Mouse (Mus musculus) CH12.LX (cell line): Measurements from ENCODE around the gene Rarg. TPM values are rescaled to one million over a fixed set of nuclear protein-coding genes. Genes with fewer than 3 reads are reported as not detected.

Source experiments
- DNase-seq: peaks from one replicate; pipeline ENCODE4 v3.0.0-alpha.2; 2013; ENCODE audit errors: extremely low read depth
- H3K27ac ChIP-seq: 2 replicates; pipeline ENCODE4 v1.5.1; 2012; ENCODE audit warnings: low read depth, mild to moderate bottlenecking, control low read depth, moderate library complexity; ENCODE audit not compliant: insufficient read depth
- H3K27me3 ChIP-seq: replicated peaks from 2 replicates; pipeline ENCODE3; 2012; ENCODE audit warnings: inconsistent platforms
- H3K36me3 ChIP-seq, 2 experiments: replicated peaks in 1 of 2; 2 replicates each; pipeline versions ENCODE3 to v1.6.1; 2012; ENCODE audit warnings: inconsistent platforms in 1 of 2, low read length in 1 of 2, mild to moderate bottlenecking in 1 of 2, mixed read lengths in 1 of 2, moderate library complexity in 1 of 2; ENCODE audit not compliant: control insufficient read depth in 1 of 2, insufficient read depth in 1 of 2
- H3K4me1 ChIP-seq, 2 experiments: 2 replicates each; pipeline ENCODE4 v1.6.1; 2012; ENCODE audit warnings: inconsistent platforms in 1 of 2, moderate library complexity in 1 of 2; ENCODE audit not compliant: insufficient read depth in 2 of 2, control insufficient read depth in 1 of 2
- H3K4me2 ChIP-seq: 2 replicates; pipeline ENCODE4 v1.6.1; 2012; ENCODE audit warnings: low read depth, mild to moderate bottlenecking, control low read depth; ENCODE audit not compliant: poor library complexity, insufficient read depth, severe bottlenecking
- H3K4me3 ChIP-seq, 3 experiments: fragments of 150-350 bp in 1 of 3; sonication (generic) in 1 of 3; replicated peaks in 1 of 3; 2 replicates each; pipeline versions ENCODE3 to v1.5.1; 2011 to 2012; ENCODE audit warnings: low read depth in 2 of 3, low read length in 2 of 3, mild to moderate bottlenecking in 2 of 3, moderate library complexity in 2 of 3, control low read depth in 1 of 3, improper control_type of control experiment in 1 of 3, inconsistent platforms in 1 of 3, mixed read lengths in 1 of 3; ENCODE audit not compliant: poor library complexity in 1 of 3
- H3K79me2 ChIP-seq: replicated peaks from 2 replicates; pipeline ENCODE4 v1.6.1; 2012; ENCODE audit warnings: mild to moderate bottlenecking, moderate library complexity; ENCODE audit not compliant: control insufficient read depth, poor library complexity, insufficient read depth, severe bottlenecking; ENCODE audit errors: extremely low read depth
- H3K9ac ChIP-seq: 2 replicates; pipeline ENCODE4 v1.6.1; 2012; ENCODE audit warnings: low read depth, mild to moderate bottlenecking, control low read depth, moderate library complexity; ENCODE audit not compliant: insufficient read depth
- H3K9me3 ChIP-seq: replicated peaks from 2 replicates; pipeline ENCODE3; 2012; ENCODE audit warnings: low read length, inconsistent platforms, mixed read lengths
- BHLHE40 ChIP-seq: IDR thresholded peaks from 2 replicates; pipeline ENCODE4 v1.6.1; 2011; ENCODE audit warnings: mild to moderate bottlenecking, low read depth, low read length, improper control_type of control experiment
- CHD1 ChIP-seq: IDR thresholded peaks from 2 replicates; pipeline ENCODE4 v1.6.1; 2012; ENCODE audit warnings: low read depth, low read length, improper control_type of control experiment, inconsistent platforms
- CHD2 ChIP-seq: IDR thresholded peaks from 2 replicates; pipeline ENCODE4 v1.6.1; 2011; ENCODE audit warnings: low read length, improper control_type of control experiment
- CTCF ChIP-seq, 2 experiments: IDR thresholded peaks in 1 of 2; conservative IDR thresholded peaks in 1 of 2; 2 replicates each; pipeline ENCODE4 v1.5.1; 2011 to 2012; ENCODE audit warnings: low read depth in 2 of 2, low read length in 2 of 2, improper control_type of control experiment in 1 of 2, inconsistent platforms in 1 of 2, mild to moderate bottlenecking in 1 of 2, moderate library complexity in 1 of 2
- E2F4 ChIP-seq: IDR thresholded peaks from 2 replicates; pipeline ENCODE4 v1.6.1; 2011; ENCODE audit warnings: low read depth, low read length, improper control_type of control experiment; ENCODE audit not compliant: insufficient replicate concordance
- GABPA ChIP-seq: IDR thresholded peaks from 2 replicates; pipeline ENCODE4 v1.6.1; 2012; ENCODE audit warnings: low read depth, low read length, improper control_type of control experiment, inconsistent platforms; ENCODE audit not compliant: insufficient replicate concordance
- IRF4 ChIP-seq: IDR thresholded peaks from 2 replicates; pipeline ENCODE4 v1.6.1; 2014; ENCODE audit warnings: low read depth, mild to moderate bottlenecking, inconsistent platforms, low read length, improper control_type of control experiment
- JUND ChIP-seq: conservative IDR thresholded peaks from 2 replicates; pipeline ENCODE4 v1.6.1; 2011; ENCODE audit warnings: low read depth, low read length, improper control_type of control experiment
- KAT2A ChIP-seq: IDR thresholded peaks from 2 replicates; pipeline ENCODE4 v1.6.1; 2012; ENCODE audit warnings: low read length, improper control_type of control experiment, inconsistent platforms; ENCODE audit not compliant: insufficient replicate concordance
- MAFK ChIP-seq: IDR thresholded peaks from 2 replicates; pipeline ENCODE4 v1.6.1; 2011; ENCODE audit warnings: low read length, improper control_type of control experiment; ENCODE audit not compliant: insufficient replicate concordance
- MAX ChIP-seq: IDR thresholded peaks from 2 replicates; pipeline ENCODE4 v1.6.1; 2011; ENCODE audit warnings: low read length, improper control_type of control experiment
- MAZ ChIP-seq: IDR thresholded peaks from 2 replicates; pipeline ENCODE4 v1.6.1; 2012; ENCODE audit warnings: low read depth, mild to moderate bottlenecking, inconsistent platforms, low read length, improper control_type of control experiment, moderate library complexity
- MEF2A ChIP-seq: IDR thresholded peaks from 2 replicates; pipeline ENCODE4 v1.6.1; 2014; ENCODE audit warnings: low read depth, mild to moderate bottlenecking, inconsistent platforms, low read length, improper control_type of control experiment, borderline replicate concordance
- MXI1 ChIP-seq: IDR thresholded peaks from 2 replicates; pipeline ENCODE4 v1.6.1; 2011; ENCODE audit warnings: mild to moderate bottlenecking, low read depth, low read length, improper control_type of control experiment
- MYC ChIP-seq: IDR thresholded peaks from 2 replicates; pipeline ENCODE4 v1.6.1; 2011; ENCODE audit warnings: low read depth, mild to moderate bottlenecking, improper control_type of control experiment, low read length
- NRF1 ChIP-seq: IDR thresholded peaks from 2 replicates; pipeline ENCODE4 v1.6.1; 2014; ENCODE audit warnings: low read depth, mild to moderate bottlenecking, inconsistent platforms, low read length, improper control_type of control experiment, moderate library complexity
- PAX5 ChIP-seq: IDR thresholded peaks from 2 replicates; pipeline ENCODE4 v1.6.1; 2012; ENCODE audit warnings: low read length, inconsistent platforms, mixed read lengths
- POLR2A ChIP-seq: IDR thresholded peaks from 2 replicates; pipeline ENCODE4 v1.6.1; 2011; ENCODE audit warnings: low read depth, mild to moderate bottlenecking, improper control_type of control experiment, low read length
- POLR2AphosphoS2 ChIP-seq: IDR thresholded peaks from 2 replicates; pipeline ENCODE4 v1.6.1; 2011; ENCODE audit warnings: low read depth, low read length, improper control_type of control experiment
- RAD21 ChIP-seq: IDR thresholded peaks from 2 replicates; pipeline ENCODE4 v1.6.1; 2011; ENCODE audit warnings: low read depth, mild to moderate bottlenecking, low read length, improper control_type of control experiment, moderate library complexity
- RCOR1 ChIP-seq: conservative IDR thresholded peaks from 2 replicates; pipeline ENCODE4 v1.6.1; 2012; ENCODE audit warnings: low read depth, mild to moderate bottlenecking, inconsistent platforms, low read length, improper control_type of control experiment
- SIN3A ChIP-seq: IDR thresholded peaks from 2 replicates; pipeline ENCODE4 v1.6.1; 2012; ENCODE audit warnings: low read length, improper control_type of control experiment, inconsistent platforms
- SMC3 ChIP-seq: IDR thresholded peaks from 2 replicates; pipeline ENCODE4 v1.6.1; 2011; ENCODE audit warnings: low read depth, low read length, improper control_type of control experiment
- TBP ChIP-seq: conservative IDR thresholded peaks from 2 replicates; pipeline ENCODE4 v1.6.1; 2011; ENCODE audit warnings: low read depth, low read length, improper control_type of control experiment
- TCF12 ChIP-seq: IDR thresholded peaks from 2 replicates; pipeline ENCODE4 v1.6.1; 2014; ENCODE audit warnings: low read depth, mild to moderate bottlenecking, inconsistent platforms, low read length, improper control_type of control experiment
- UBTF ChIP-seq: IDR thresholded peaks from 2 replicates; pipeline ENCODE4 v1.6.1; 2012; ENCODE audit warnings: low read depth, mild to moderate bottlenecking, inconsistent platforms, low read length, improper control_type of control experiment, moderate library complexity
- USF1 ChIP-seq: IDR thresholded peaks from 2 replicates; pipeline ENCODE4 v1.6.1; 2014; ENCODE audit warnings: low read depth, mild to moderate bottlenecking, inconsistent platforms, low read length, improper control_type of control experiment
- USF2 ChIP-seq: conservative IDR thresholded peaks from 2 replicates; pipeline ENCODE4 v1.6.1; 2011; ENCODE audit warnings: low read depth, low read length, improper control_type of control experiment
- ZKSCAN1 ChIP-seq: IDR thresholded peaks from 2 replicates; pipeline ENCODE4 v1.6.1; 2012; ENCODE audit warnings: low read depth, inconsistent platforms, low read length, improper control_type of control experiment, borderline replicate concordance
- ZNF384 ChIP-seq: IDR thresholded peaks from 2 replicates; pipeline ENCODE4 v1.6.1; 2012; ENCODE audit warnings: low read depth, low read length, improper control_type of control experiment, inconsistent platforms
- dilution Hi-C: fragments of 300-500 bp; cut with MboI; formaldehyde crosslinking; loops from 2 replicates; pipeline ENCODE4 v1.14.3; 2020; ENCODE audit warnings: low sequenced_read_pairs; ENCODE audit not compliant: extremely low pct_unique_long_range_greater_than_20kb, extremely low pct_ligation_motif_present
- in situ Hi-C: fragments of 300-500 bp; cut with MboI; formaldehyde crosslinking; loops from 3 replicates; pipeline ENCODE4 v1.14.3; 2019; ENCODE audit warnings: low sequenced_read_pairs, low pct_ligation_motif_present, low pct_unique_long_range_greater_than_20kb, mixed read lengths
- polyA plus RNA-seq: library from polyadenylated mRNA; unstranded; fragments of >175 nt; gene quantifications from 2 replicates; pipeline ENCODE4 v1.2.1, GENCODE M21; 2012; ENCODE audit warnings: low read depth; ENCODE audit not compliant: insufficient read length
- total RNA-seq, 2 experiments: library from RNA; depleted of rRNA; stranded (reverse); fragments of 300-350 nt in 1 of 2; fragments of >200 nt in 1 of 2; gene quantifications; 2 replicates each; pipeline ENCODE4 v1.2.3; 2012 to 2014

Rarg gene
- total and polyA plus RNA-seq, 3 experiments = 0.17 to 0.76 (median 0.64) TPM

DNA sequence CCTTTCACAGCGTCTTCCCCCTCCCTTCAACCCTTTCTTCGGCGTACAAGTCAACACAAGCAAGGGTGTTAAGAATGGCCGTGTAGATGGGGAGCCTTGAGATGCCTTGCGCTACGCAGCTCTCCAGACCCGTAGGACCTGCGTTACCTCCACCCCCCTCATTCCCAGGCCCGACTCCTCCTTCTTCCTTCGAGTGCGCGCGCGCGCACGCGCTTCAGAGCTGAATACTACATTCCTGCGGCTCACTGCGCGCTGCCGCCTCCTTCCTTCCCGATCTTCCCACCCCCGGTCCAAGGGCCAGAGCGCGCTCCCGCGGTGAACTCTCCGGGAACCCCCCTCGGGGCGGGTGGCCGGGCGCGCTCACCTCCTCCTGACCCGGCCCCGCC, 10.5 kb downstream of the Rarg start:
- no peak overlapping the region for H3K9ac ChIP-seq
- TF ChIP-seq POLR2AphosphoS2 (no peak), CHD1 (no peak), TCF12 (no peak), USF1 (no peak), MYC (0 out of 2 replicates have a peak, but pooled peaks have one; percentile 34), POLR2A (0 out of 2 replicates have a peak, but pooled peaks have one; percentile 24), SIN3A (no peak), RAD21 (no peak), NRF1 (peak; percentile 80), RCOR1 (no peak), KAT2A (no peak), MAX (no peak), ZNF384 (no peak), MAZ (no peak), GABPA (no peak), JUND (no peak), ZKSCAN1 (no peak)

DNA sequence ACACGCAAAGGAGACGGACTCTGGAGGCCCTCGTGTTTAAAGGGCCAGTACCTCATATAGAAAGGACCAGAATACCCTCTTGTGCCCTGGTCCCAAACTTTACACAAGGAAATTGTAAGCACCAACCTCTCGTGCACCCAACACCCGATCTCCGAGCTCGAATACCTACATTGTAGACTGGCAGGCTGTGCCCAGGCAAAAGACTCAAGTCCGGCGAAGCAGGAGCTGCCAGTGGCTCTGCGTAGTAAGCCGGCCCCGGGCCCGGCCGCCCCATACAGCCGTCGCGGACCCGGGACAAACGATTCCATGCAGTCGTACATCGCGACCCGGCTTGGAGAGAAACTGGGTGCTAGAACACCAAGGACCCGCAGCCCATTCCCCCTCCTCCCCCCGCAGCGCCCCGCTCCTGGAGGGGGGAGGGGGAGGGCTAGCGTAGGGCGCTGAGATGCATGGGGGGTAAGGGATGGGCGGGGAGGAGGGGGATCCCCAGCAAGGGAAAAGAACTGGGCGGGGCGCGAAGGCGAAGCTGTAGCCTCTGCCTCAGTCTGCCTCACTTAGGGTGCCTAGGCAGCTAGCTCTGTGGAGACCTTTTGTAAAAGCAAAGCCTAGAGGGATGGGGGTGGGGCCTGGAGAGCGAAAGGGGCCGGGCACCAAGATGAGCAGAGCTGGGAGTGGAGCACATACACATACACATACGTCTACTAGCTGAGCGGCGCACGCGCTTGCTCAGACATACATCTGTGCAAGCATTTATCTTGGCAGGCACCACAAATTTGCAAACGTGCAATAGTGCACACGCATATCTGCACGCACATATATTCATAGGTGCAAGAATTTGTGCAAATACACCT, 11.2 kb downstream of the Rarg start:
- Histone ChIP-seq H3K27ac (no peak overlapping the region), H3K79me2 (no peaks in the 10 kb centered on the region), H3K4me3 (peak overlapping the region; percentile 53 to 57 (median 55)), H3K9me3 (no peaks in the 10 kb centered on the region), H3K9ac (no peak overlapping the region), H3K4me2 (peak overlapping the region; percentile 79), H3K36me3 (no peaks in the 10 kb centered on the region), H3K27me3 (peaks cover 66% of the 10 kb centered on the region), H3K4me1 (peaks cover 5 to 27% of the 10 kb centered on the region in 2 experiments; a peak in 2 of 4 replicates)
- no peak for DNase-seq
- dilution Hi-C loops (no loop called here), in situ Hi-C loops (no loop called here)
- no peak for TF ChIP-seq MAX
- TF ChIP-seq NRF1 = peak; percentile 54; the same call in 1 of the 2 replicates
- TF ChIP-seq MEF2A = no peak
- TF ChIP-seq MAZ = no peak
- TF ChIP-seq CHD2 = peak; percentile 43; the same call in 1 of the 2 replicates
- TF ChIP-seq MAFK = no peak
- TF ChIP-seq SMC3 = no peak
- no peak for TF ChIP-seq RCOR1
- TF ChIP-seq ZNF384 = no peak
- TF ChIP-seq PAX5 = no peak
- TF ChIP-seq E2F4 = no peak
- peak; percentile 21; the same call in 1 of the 2 replicates for TF ChIP-seq BHLHE40
- no peak for TF ChIP-seq RAD21
- TF ChIP-seq ZKSCAN1 = no peak
- TF ChIP-seq KAT2A = no peak
- peak; percentile 31; the same call in 1 of the 2 replicates for TF ChIP-seq MXI1
- TF ChIP-seq CHD1 = no peak
- TF ChIP-seq IRF4 = no peak
- no peak for TF ChIP-seq TBP
- no peak for TF ChIP-seq POLR2A
- no peak for TF ChIP-seq CTCF (conservative IDR thresholded peaks at IDR 0.05 in 1 of 2, IDR thresholded peaks at IDR 0.05 in 1 of 2; ENCODE audit: low read depth in 2 of 2, low read length in 2 of 2)
- no peak for TF ChIP-seq USF2
- no peak for TF ChIP-seq UBTF

More for the DNA sequence above, 10.5 kb downstream of the Rarg start:
- DNase-seq = peak; percentile 54
- Histone ChIP-seq H3K4me3 (peak overlapping the region; percentile 53 to 57 (median 55)), H3K79me2 (no peaks in the 10 kb centered on the region), H3K36me3 (no peaks in the 10 kb centered on the region), H3K4me2 (peak overlapping the region; percentile 79), H3K4me1 (peaks cover 5 to 27% of the 10 kb centered on the region in 2 experiments; a peak in 2 of 4 replicates), H3K27me3 (peaks cover 72% of the 10 kb centered on the region), H3K9me3 (no peaks in the 10 kb centered on the region), H3K27ac (no peak overlapping the region)
- dilution Hi-C loops (no loop called here), in situ Hi-C loops (no loop called here)
